Mouse (Mus musculus): Measurements from ENCODE around the gene Foxn2.

GRCm38 (mm10) chr17:88435322-88435721, 5.2 kb upstream of the Foxn2 start:
- TF ChIP-seq FOSL1 (IDR thresholded peaks at IDR 0.05; ENCODE audit: insufficient read depth, low read length, poor library complexity, severe bottlenecking), result no peak
- TF ChIP-seq CTCF (IDR thresholded peaks at IDR 0.05; ENCODE audit: control insufficient read depth, insufficient read depth, insufficient read length), result no peak
- no peak for TF ChIP-seq USF1 (IDR thresholded peaks at IDR 0.05; ENCODE audit: low read depth)
- TF ChIP-seq CEBPB (IDR thresholded peaks at IDR 0.05; ENCODE audit: low read depth), result no peak
- no peak for TF ChIP-seq MYOD1 (IDR thresholded peaks at IDR 0.05; ENCODE audit: control insufficient read depth, insufficient read length, low read depth)
